Mouse (Mus musculus) hindlimb bud, embryonic 11.5 days (tissue): ENCODE results near the gene Prkar1b.

Experiments used
- DNase-seq: peaks from one replicate; pipeline ENCODE4 v3.0.0-alpha.2; 2012; ENCODE audit warnings: low read depth, low spot score; ENCODE audit errors: extremely low spot score

The Prkar1b gene

GRCm38 (mm10) chr5:139066861-139067614, 82.8 kb downstream of the Prkar1b start:
- DNase-seq = no peak

DNA sequence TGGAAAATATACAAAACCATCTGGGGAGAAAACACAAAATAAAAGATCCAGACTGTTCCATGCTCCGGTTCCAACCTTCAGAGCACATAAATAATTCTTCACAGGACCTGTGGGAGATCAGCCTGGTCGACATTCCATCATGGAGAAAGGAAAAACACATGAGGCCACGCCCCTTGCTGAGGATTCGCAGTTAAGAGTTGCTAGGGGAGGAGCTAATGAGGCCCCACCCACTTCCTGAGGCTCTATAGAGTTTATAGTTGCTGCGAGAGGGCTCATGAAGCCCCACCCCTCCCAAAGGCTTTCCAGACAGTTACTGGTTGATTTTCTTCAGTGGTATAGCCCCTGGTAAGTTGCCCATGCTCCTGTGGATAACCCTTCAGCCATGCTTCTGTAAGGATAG, 85.2 kb downstream of the Prkar1b start:
- DNase-seq = no peak

- no peak for DNase-seq
Measured at GRCm38 (mm10) chr5:139061680-139062079, 88.1 kb downstream of the Prkar1b start.

GRCm38 (mm10) chr5:139060460-139061051, 89.2 kb downstream of the Prkar1b start:
- DNase-seq = no peak

DNA sequence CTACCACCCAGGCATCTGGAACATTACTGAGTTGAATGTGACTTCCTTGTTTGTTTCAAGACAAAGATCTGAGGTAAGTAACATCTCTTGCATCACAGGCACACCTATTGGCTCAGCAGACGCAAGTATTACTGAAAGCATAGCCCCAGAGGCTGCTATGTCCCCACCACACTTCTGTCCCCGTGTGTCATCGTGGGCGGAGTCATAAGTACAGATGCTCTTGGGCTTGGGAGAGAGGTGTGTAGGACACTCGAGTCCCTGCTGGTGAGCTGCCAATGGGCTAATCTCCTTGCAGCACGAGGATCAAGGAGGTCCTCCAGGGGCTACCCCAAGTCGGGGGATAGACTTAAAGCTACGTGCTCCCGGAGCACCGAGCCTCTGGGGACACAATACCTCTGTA, 96.6 kb downstream of the Prkar1b start:
- DNase-seq = no peak

GRCm38 (mm10) chr5:139051276-139051675, 98.5 kb downstream of the Prkar1b start:
- no peak for DNase-seq

- DNase-seq = no peak
Measured at GRCm38 (mm10) chr5:139049367-139049766, 100.4 kb downstream of the Prkar1b start.

DNA sequence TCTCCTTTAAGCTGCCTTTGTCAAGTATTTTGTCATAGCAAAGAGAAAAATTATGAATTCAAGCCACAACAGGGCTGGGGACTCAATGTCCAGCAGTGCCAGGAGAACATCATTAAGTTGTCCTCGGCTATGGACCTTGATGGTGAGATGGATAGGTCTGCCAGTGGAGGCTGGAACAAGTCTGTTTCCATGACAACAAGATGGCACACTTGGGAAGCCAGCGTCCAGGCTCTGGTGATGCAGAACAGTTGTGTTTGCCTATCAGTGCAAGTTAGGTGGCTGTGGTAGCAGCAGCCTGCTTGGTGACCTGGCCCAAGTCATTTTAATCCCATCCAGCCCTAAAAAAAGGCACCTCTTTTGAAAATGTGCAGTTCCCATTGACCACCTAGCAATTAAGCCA, 102.6 kb downstream of the Prkar1b start:
- no peak for DNase-seq

- no peak for DNase-seq
Measured at GRCm38 (mm10) chr5:139046636-139047035, 103.2 kb downstream of the Prkar1b start.

DNA sequence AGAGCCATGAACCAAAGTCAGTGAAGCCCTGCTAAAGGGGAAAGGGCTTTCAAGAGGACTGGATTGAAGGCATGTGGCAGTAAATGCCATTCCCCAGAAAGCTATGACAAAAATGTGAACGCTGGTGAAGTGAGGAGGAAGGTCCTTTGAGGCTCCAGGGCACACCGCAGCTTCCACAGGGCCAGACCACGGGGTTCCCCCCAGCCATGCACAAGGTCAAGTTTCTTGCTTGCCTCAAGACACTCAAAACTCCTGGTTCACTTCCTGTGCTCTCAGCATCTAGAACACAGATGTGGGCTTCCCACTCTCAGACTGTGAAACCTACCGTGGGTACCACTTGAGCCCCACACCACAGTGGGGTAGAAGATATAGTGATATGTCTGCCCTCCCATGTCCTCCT, 106.3 kb downstream of the Prkar1b start:
- DNase-seq = no peak

DNA sequence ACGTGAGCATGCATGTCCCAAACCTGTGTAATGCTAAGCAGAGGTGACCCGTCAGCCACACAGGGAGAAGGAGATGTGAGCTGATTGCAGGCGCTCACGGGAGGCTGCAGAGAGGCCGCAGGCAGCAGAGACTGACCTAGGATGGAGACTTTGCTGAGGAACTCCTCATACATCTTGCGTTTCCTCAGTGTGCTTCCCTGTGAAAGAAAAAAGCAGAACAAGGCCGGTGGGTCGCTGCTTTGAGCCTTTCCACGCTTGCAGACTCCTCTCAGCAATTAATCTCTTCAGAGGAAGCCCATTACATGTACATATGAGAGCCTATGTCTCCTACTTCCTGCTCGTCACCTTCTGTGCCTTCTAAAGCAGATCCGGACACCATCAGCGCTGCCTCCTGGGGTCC, 107.5 kb downstream of the Prkar1b start:
- no peak for DNase-seq

- no peak for DNase-seq
Measured at GRCm38 (mm10) chr5:139035171-139035570, 114.6 kb downstream of the Prkar1b start.

DNA sequence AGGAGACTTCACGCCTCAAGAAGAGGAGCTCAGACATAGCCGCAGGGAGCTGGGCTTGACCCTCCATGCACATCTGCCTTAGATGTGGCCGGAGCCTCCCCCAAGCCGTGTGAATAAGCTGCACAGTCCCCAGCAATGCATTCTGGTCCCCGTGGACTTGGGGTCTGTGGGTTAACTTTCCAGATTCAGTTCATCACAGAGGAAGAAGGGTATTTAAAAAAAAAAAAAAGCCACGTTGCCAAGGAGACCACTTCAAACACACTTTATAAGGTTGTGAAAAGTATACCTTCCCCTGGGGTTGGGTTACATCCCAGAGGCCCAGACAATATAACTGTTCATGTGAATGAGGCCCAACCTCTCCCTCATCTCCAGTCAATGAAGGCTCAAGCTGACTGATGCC, 115.1 kb downstream of the Prkar1b start:
- no peak for DNase-seq

- no peak for DNase-seq
Measured at GRCm38 (mm10) chr5:139033406-139034317, 116.1 kb downstream of the Prkar1b start.

DNA sequence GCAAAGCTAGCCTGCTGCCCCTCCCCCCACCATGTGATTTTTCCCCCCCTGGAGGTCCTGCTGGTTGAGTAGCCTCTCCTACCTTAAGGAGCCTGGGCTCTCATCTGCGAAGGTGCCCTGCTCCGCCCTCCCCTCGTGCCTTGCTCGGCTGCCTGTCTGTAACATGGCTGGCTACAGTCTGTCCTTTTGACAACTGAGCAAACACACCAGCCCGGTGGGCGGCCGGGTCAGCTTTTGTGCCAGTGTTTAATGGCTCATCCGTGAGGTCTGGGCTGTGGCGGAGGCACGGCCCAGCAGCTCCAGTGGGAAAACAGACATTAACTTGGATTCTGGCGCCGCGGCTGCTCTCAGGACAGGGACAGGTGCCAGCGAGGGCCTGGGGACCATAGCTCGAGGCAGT, 122.2 kb downstream of the Prkar1b start:
- no peak for DNase-seq

GRCm38 (mm10) chr5:139024351-139025105, 125.3 kb downstream of the Prkar1b start:
- DNase-seq = no peak

- DNase-seq = no peak
Measured at GRCm38 (mm10) chr5:139020595-139020994, 129.2 kb downstream of the Prkar1b start.

- no peak for DNase-seq
Measured at GRCm38 (mm10) chr5:139017371-139018124, 132.3 kb downstream of the Prkar1b start.

DNA sequence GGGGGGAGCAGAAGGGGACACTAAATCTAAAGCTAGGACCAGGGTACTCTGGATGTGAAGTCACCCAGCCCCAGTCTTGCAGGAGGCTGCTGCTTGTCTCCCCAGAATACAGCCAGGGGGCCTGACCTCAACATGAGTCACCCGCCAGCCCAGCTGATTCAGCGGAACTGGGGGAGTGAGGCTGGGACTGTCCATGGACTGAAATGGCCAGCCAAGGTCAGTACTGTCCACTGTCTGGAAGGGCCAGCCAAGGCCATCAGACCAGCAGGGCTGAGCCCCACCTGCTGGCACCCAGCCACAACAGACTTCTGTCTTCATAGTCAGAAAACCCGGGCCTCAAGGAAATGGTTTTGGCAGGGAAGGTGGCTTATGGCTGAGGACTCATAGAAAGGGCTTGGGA, 134.7 kb downstream of the Prkar1b start:
- no peak for DNase-seq

- no peak for DNase-seq
Measured at GRCm38 (mm10) chr5:139010649-139011048, 139.2 kb downstream of the Prkar1b start.
